Mouse (Mus musculus): ENCODE results near the gene Dnaic1. TPM values are rescaled to one million over a fixed set of nuclear protein-coding genes. Genes with fewer than 3 reads are reported as not detected.

The Dnaic1 gene
- total and polyA plus RNA-seq, 2 experiments from 2014 or later: 2.8 to 4.9 TPM

Other genes starting within 250 kb of the Dnaic1 start
- gene Ubap1, start 220.8 kb upstream of the Dnaic1 start, total RNA-seq (2014; rRNA removed): 38.2 and 50.3 TPM in 2 replicates
- 52.7 and 59.3 TPM in 2 replicates for gene Ubap1, start 220.8 kb upstream of the Dnaic1 start, polyA plus RNA-seq (2015; fragmentation: Nextera tagmentation; extraction: Ambion mirVana)
- 2.2 and 4.2 TPM in 2 replicates for gene Kif24, start 104.9 kb upstream of the Dnaic1 start, total RNA-seq (2014; rRNA removed)
- 0.78 and 1.8 TPM in 2 replicates for gene Kif24, start 104.9 kb upstream of the Dnaic1 start, polyA plus RNA-seq (2015; fragmentation: Nextera tagmentation; extraction: Ambion mirVana)
- 56.0 and 80.3 TPM in 2 replicates for gene Nudt2, start 104.6 kb upstream of the Dnaic1 start, total RNA-seq (2014; rRNA removed)
- gene Nudt2, start 104.6 kb upstream of the Dnaic1 start, polyA plus RNA-seq (2015; fragmentation: Nextera tagmentation; extraction: Ambion mirVana): 95.5 and 101 TPM in 2 replicates
- 14.7 and 16.0 TPM in 2 replicates for gene AI464131, start 66.7 kb upstream of the Dnaic1 start, total RNA-seq (2014; rRNA removed)
- 4.7 and 8.2 TPM in 2 replicates for gene AI464131, start 66.7 kb upstream of the Dnaic1 start, polyA plus RNA-seq (2015; fragmentation: Nextera tagmentation; extraction: Ambion mirVana)
- gene 1110017D15Rik, start 52.4 kb upstream of the Dnaic1 start, total RNA-seq (2014; rRNA removed): 11.8 and 15.6 TPM in 2 replicates
- gene 1110017D15Rik, start 52.4 kb upstream of the Dnaic1 start, polyA plus RNA-seq (2015; fragmentation: Nextera tagmentation; extraction: Ambion mirVana): 21.1 and 21.7 TPM in 2 replicates
- gene Fam219a, start 237 bp upstream of the Dnaic1 start, total RNA-seq (2014; rRNA removed): 76.6 and 95.8 TPM in 2 replicates
- gene Fam219a, start 237 bp upstream of the Dnaic1 start, polyA plus RNA-seq (2015; fragmentation: Nextera tagmentation; extraction: Ambion mirVana): 13.8 and 18.6 TPM in 2 replicates
- 106 and 130 TPM in 2 replicates for gene Enho, start 70.5 kb downstream of the Dnaic1 start, total RNA-seq (2014; rRNA removed)
- 117 and 122 TPM in 2 replicates for gene Enho, start 70.5 kb downstream of the Dnaic1 start, polyA plus RNA-seq (2015; fragmentation: Nextera tagmentation; extraction: Ambion mirVana)
- gene Cntfr, start 127.3 kb downstream of the Dnaic1 start, total RNA-seq (2014; rRNA removed): 24.7 and 25.9 TPM in 2 replicates
- gene Cntfr, start 127.3 kb downstream of the Dnaic1 start, polyA plus RNA-seq (2015; fragmentation: Nextera tagmentation; extraction: Ambion mirVana): 13.6 and 14.2 TPM in 2 replicates
- gene Il11ra1, start 130.2 kb downstream of the Dnaic1 start, total RNA-seq (2014; rRNA removed): 16.8 and 17.2 TPM in 2 replicates
- 29.1 and 31.2 TPM in 2 replicates for gene Il11ra1, start 130.2 kb downstream of the Dnaic1 start, polyA plus RNA-seq (2015; fragmentation: Nextera tagmentation; extraction: Ambion mirVana)
- gene Rpp25l, start 143.8 kb downstream of the Dnaic1 start, total RNA-seq (2014; rRNA removed): 36.3 and 44.4 TPM in 2 replicates
- gene Rpp25l, start 143.8 kb downstream of the Dnaic1 start, polyA plus RNA-seq (2015; fragmentation: Nextera tagmentation; extraction: Ambion mirVana): 43.0 and 52.0 TPM in 2 replicates
- gene Dctn3, start 153.4 kb downstream of the Dnaic1 start, total RNA-seq (2014; rRNA removed): 184 and 251 TPM in 2 replicates
- gene Dctn3, start 153.4 kb downstream of the Dnaic1 start, polyA plus RNA-seq (2015; fragmentation: Nextera tagmentation; extraction: Ambion mirVana): 378 and 438 TPM in 2 replicates
- not detected in 2 replicates for gene Arid3c, start 161.4 kb downstream of the Dnaic1 start, total RNA-seq (2014; rRNA removed)
- 0.14 and 0.15 TPM in 2 replicates for gene Arid3c, start 161.4 kb downstream of the Dnaic1 start, polyA plus RNA-seq (2015; fragmentation: Nextera tagmentation; extraction: Ambion mirVana)
- gene Galt, start 185.5 kb downstream of the Dnaic1 start, total RNA-seq (2014; rRNA removed): 42.4 and 43.1 TPM in 2 replicates
- 43.4 and 47.3 TPM in 2 replicates for gene Galt, start 185.5 kb downstream of the Dnaic1 start, polyA plus RNA-seq (2015; fragmentation: Nextera tagmentation; extraction: Ambion mirVana)
- 28.4 and 29.8 TPM in 2 replicates for gene Sigmar1, start 186.4 kb downstream of the Dnaic1 start, total RNA-seq (2014; rRNA removed)
- 32.0 and 39.7 TPM in 2 replicates for gene Sigmar1, start 186.4 kb downstream of the Dnaic1 start, polyA plus RNA-seq (2015; fragmentation: Nextera tagmentation; extraction: Ambion mirVana)
- 204 and 225 TPM in 2 replicates for gene Ccl27a, start 204.5 kb downstream of the Dnaic1 start, total RNA-seq (2014; rRNA removed)
- 289 and 323 TPM in 2 replicates for gene Ccl27a, start 204.5 kb downstream of the Dnaic1 start, polyA plus RNA-seq (2015; fragmentation: Nextera tagmentation; extraction: Ambion mirVana)

All from forebrain, postnatal 0 days (tissue).